Mouse (Mus musculus) hindbrain, embryonic 14.5 days (tissue): ENCODE results near the gene Usp2. TPM values are rescaled to one million over a fixed set of nuclear protein-coding genes. Genes with fewer than 3 reads are reported as not detected.
"Not testable (repeated sequence)": the region's sequence is repeated elsewhere in the genome, so short reads cannot be mapped to it uniquely, and the experiment has no call there.

ENCODE experiments used
- ATAC-seq: fragments of 200-750 bp; cut with Nextera tagmentation; 2 replicates; pipeline ENCODE4 v1.8.0; 2017; ENCODE audit warnings: moderate number of reproducible peaks, mild to moderate bottlenecking, moderate TSS enrichment, moderate library complexity; ENCODE audit not compliant: low FRiP score
- DNase-seq: peaks from one replicate; pipeline ENCODE4 v3.0.0-alpha.2; 2015; ENCODE audit warnings: low spot score
- H3K27ac ChIP-seq: fragments of 300-500 bp; sonication (generic); 2 replicates; pipeline ENCODE4 v1.5.1; 2014; ENCODE audit warnings: mild to moderate bottlenecking, moderate library complexity
- H3K27me3 ChIP-seq: fragments of 300-500 bp; sonication (generic); 2 replicates; pipeline ENCODE4 v1.6.1; 2014; ENCODE audit warnings: mild to moderate bottlenecking, low read length, mixed read lengths; ENCODE audit not compliant: control insufficient read depth, insufficient read depth
- H3K36me3 ChIP-seq: fragments of 300-500 bp; sonication (generic); replicated peaks from 2 replicates; pipeline ENCODE4 v1.6.1; 2014; ENCODE audit not compliant: control insufficient read depth, insufficient read depth
- H3K4me1 ChIP-seq: fragments of 300-500 bp; sonication (generic); replicated peaks from 2 replicates; pipeline ENCODE4 v1.6.1; 2014; ENCODE audit warnings: antibody characterized with exemption, low read length, mixed read lengths; ENCODE audit not compliant: control insufficient read depth, insufficient read depth
- H3K4me2 ChIP-seq: fragments of 300-500 bp; sonication (generic); replicated peaks from 2 replicates; pipeline ENCODE4 v1.6.1; 2014; ENCODE audit warnings: mild to moderate bottlenecking, moderate library complexity
- H3K4me3 ChIP-seq: fragments of 300-500 bp; sonication (generic); replicated peaks from 2 replicates; pipeline ENCODE4 v1.5.1; 2014; ENCODE audit warnings: mild to moderate bottlenecking, low read length
- H3K9ac ChIP-seq: fragments of 300-500 bp; sonication (generic); 2 replicates; pipeline ENCODE4 v1.6.1; 2014
- H3K9me3 ChIP-seq: fragments of 300-500 bp; sonication (generic); 2 replicates; pipeline ENCODE4 v1.6.1; 2016; ENCODE audit warnings: low read length; ENCODE audit not compliant: control insufficient read depth
- WGBS: fragments of 180-500 bp; shearing (Covaris S2); extraction: QIAGEN DNeasy Blood & Tissue Kit; methylation state at CpG from one replicate; pipeline ENCODE4 v1.1.7; 2014; 5-methylcytosine and 5-hydroxymethylcytosine counted together
- polyA plus RNA-seq: library from polyadenylated mRNA; unstranded; fragments of >200 nt; fragmentation: Nextera tagmentation; extraction: Ambion mirVana; gene quantifications from 2 replicates; pipeline ENCODE4 v1.2.1, GENCODE M21; 2014

Usp2 gene
- polyA plus RNA-seq, 1 experiment from 2014 or later: 8.4 TPM

- Histone ChIP-seq H3K4me1 (peaks cover 22% of the 10 kb centered on the region), H3K4me2 (peak overlapping the region; percentile 56; the same call in 1 of the 2 replicates)
- not testable (repeated sequence) for H3K27ac ChIP-seq, H3K9me3 ChIP-seq, H3K4me3 ChIP-seq, ATAC-seq, H3K9ac ChIP-seq, H3K36me3 ChIP-seq, H3K27me3 ChIP-seq, DNase-seq
- 81% methylated on average over 10 of the region's 12 CpGs for WGBS
These were observed 45.1 kb downstream of the Usp2 start for GRCm38 (mm10) chr9:44111909-44112308.

GRCm38 (mm10) chr9:44113105-44113789 is 46.4 kb downstream of the Usp2 start, which contains the start of the genes Gm49380 and Rnf26:
Gm49380 (minus strand) TSS chr9:44113500.
Rnf26 (minus strand) TSS chr9:44113517.
- Histone ChIP-seq H3K36me3 (no peaks in the 10 kb centered on the region), H3K27ac (peak within 1 kb of the TSS; percentile 32; the same call in 1 of the 2 replicates), H3K27me3 (no peaks in the 10 kb centered on the region), H3K4me3 (peak within 1 kb of the TSS; percentile 76), H3K4me1 (peaks cover 10% of the 10 kb centered on the region), H3K9ac (peak within 1 kb of the TSS; percentile 76), H3K4me2 (peak within 1 kb of the TSS; percentile 56), H3K9me3 (no peaks in the 10 kb centered on the region)
- under 1% methylated on average over 51 of the region's 51 CpGs for WGBS
- DNase-seq: peak; percentile 92
- peak; percentile 95 for ATAC-seq

- DNase-seq: no peak
- Histone ChIP-seq H3K9me3 (no peaks in the 10 kb centered on the region), H3K4me3 (no peak overlapping the region), H3K4me2 (no peak overlapping the region), H3K27me3 (no peaks in the 10 kb centered on the region), H3K4me1 (no peaks in the 10 kb centered on the region; the same call in 1 of the 2 replicates), H3K27ac (no peak overlapping the region), H3K9ac (no peak overlapping the region), H3K36me3 (no peaks in the 10 kb centered on the region)
- ATAC-seq: no peak
- 93% methylated on average over 2 of the region's 2 CpGs for WGBS
These were observed 47.6 kb downstream of the Usp2 start for GRCm38 (mm10) chr9:44114453-44114852.

GRCm38 (mm10) chr9:44115599-44115998 is 48.8 kb downstream of the Usp2 start:
- H3K9me3 ChIP-seq: no peaks in the 10 kb centered on the region
- no peak overlapping the region for H3K27ac ChIP-seq
- no peak overlapping the region for H3K9ac ChIP-seq
- ATAC-seq (no peak), DNase-seq (no peak)
- no peak overlapping the region for H3K4me3 ChIP-seq
- H3K27me3 ChIP-seq: no peaks in the 10 kb centered on the region
- H3K4me1 ChIP-seq: no peaks in the 10 kb centered on the region
- H3K4me2 ChIP-seq: no peak overlapping the region
- no peaks in the 10 kb centered on the region for H3K36me3 ChIP-seq
- WGBS: 94% methylated on average over 9 of the region's 9 CpGs

- Histone ChIP-seq H3K4me3 (no peak overlapping the region), H3K27me3 (no peaks in the 10 kb centered on the region), H3K4me2 (no peak overlapping the region), H3K9me3 (no peaks in the 10 kb centered on the region), H3K9ac (no peak overlapping the region), H3K4me1 (no peaks in the 10 kb centered on the region), H3K27ac (no peak overlapping the region), H3K36me3 (no peaks in the 10 kb centered on the region)
- ATAC-seq: no peak
- DNase-seq: no peak
- 92% methylated on average over 4 of the region's 4 CpGs for WGBS
These were observed 49.4 kb downstream of the Usp2 start for GRCm38 (mm10) chr9:44116182-44116581.

GRCm38 (mm10) chr9:44119011-44119410 is 52.2 kb downstream of the Usp2 start:
- Histone ChIP-seq H3K9ac (no peak overlapping the region), H3K27ac (no peak overlapping the region), H3K9me3 (no peaks in the 10 kb centered on the region), H3K36me3 (no peaks in the 10 kb centered on the region), H3K4me1 (no peaks in the 10 kb centered on the region), H3K4me2 (no peak overlapping the region), H3K27me3 (no peaks in the 10 kb centered on the region), H3K4me3 (no peak overlapping the region)
- ATAC-seq (no peak), DNase-seq (no peak)
- 48% methylated on average over 5 of the region's 5 CpGs for WGBS

GRCm38 (mm10) chr9:44119948-44120465 is 53.2 kb downstream of the Usp2 start:
- Histone ChIP-seq H3K27me3 (no peaks in the 10 kb centered on the region), H3K9me3 (no peaks in the 10 kb centered on the region), H3K4me2 (no peak overlapping the region), H3K27ac (no peak overlapping the region), H3K4me1 (no peaks in the 10 kb centered on the region), H3K36me3 (no peaks in the 10 kb centered on the region), H3K9ac (no peak overlapping the region), H3K4me3 (no peak overlapping the region)
- WGBS: 87% methylated on average over 8 of the region's 8 CpGs
- DNase-seq (no peak), ATAC-seq (no peak)

- Histone ChIP-seq H3K4me3 (no peak overlapping the region), H3K36me3 (no peaks in the 10 kb centered on the region), H3K9me3 (no peaks in the 10 kb centered on the region), H3K4me2 (no peak overlapping the region), H3K9ac (no peak overlapping the region), H3K27ac (no peak overlapping the region), H3K4me1 (peaks cover 5% of the 10 kb centered on the region; the same call in 1 of the 2 replicates), H3K27me3 (peaks cover under 1% of the 10 kb centered on the region; the same call in 1 of the 2 replicates)
- no peak for ATAC-seq
- no peak for DNase-seq
- whole genome bisulfite sequencing: 73% methylated on average over 6 of the region's 6 CpGs
These were observed 57.5 kb downstream of the Usp2 start for GRCm38 (mm10) chr9:44124317-44124716.

GRCm38 (mm10) chr9:44125026-44125425 is 58.2 kb downstream of the Usp2 start:
- Histone ChIP-seq H3K27me3 (peaks cover 7% of the 10 kb centered on the region; the same call in 1 of the 2 replicates), H3K4me2 (no peak overlapping the region), H3K36me3 (no peaks in the 10 kb centered on the region), H3K4me3 (no peak overlapping the region), H3K9ac (no peak overlapping the region), H3K9me3 (no peaks in the 10 kb centered on the region), H3K27ac (no peak overlapping the region), H3K4me1 (peaks cover 12% of the 10 kb centered on the region)
- DNase-seq: no peak
- WGBS: 39% methylated on average over 5 of the region's 5 CpGs
- no peak for ATAC-seq
